Mouse (Mus musculus): ENCODE results near the gene Fuk. TPM values are rescaled to one million over a fixed set of nuclear protein-coding genes. Genes with fewer than 3 reads are reported as not detected.
"Not testable (repeated sequence)": the region's sequence is repeated elsewhere in the genome, so short reads cannot be mapped to it uniquely, and the experiment has no call there.

Fuk gene
- polyA plus RNA-seq, 1 experiment from 2014 or later = 2.2 TPM

DNA sequence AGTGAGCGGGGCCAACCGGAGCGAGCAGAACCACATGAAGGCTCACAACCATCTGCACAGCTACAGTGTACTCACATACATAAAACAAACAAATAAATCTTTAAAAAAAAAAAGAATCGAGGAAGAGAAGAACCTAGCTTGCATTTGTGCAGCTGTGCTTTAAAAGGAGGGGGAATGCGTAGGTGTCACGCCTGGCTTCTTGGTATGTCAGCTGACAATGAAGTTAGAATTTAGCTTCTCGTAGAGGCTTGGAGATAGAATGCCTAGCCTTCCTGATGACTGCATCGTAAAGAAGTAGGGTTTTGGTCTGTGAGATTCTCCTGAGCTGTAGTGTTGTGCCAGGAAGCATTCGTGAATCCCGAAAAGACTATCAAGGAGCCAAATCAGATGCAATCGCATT is 15.7 kb upstream of the Fuk start:
- H3K4me3 ChIP-seq (ENCODE audit: low read depth, low read length) = no peak overlapping the region
- WGBS (ENCODE audit: insufficient replicate concordance) = 83% methylated on average over 11 of the region's 11 CpGs
- no peak overlapping the region for H3K27ac ChIP-seq (ENCODE audit: low read depth)
- no peaks in the 10 kb centered on the region for H3K36me3 ChIP-seq (replicated peaks; ENCODE audit: insufficient read depth, low read length)
- no peaks in the 10 kb centered on the region for H3K9me3 ChIP-seq (ENCODE audit: low read length)
- TF ChIP-seq EP300 (IDR thresholded peaks at IDR 0.05; ENCODE audit: low read depth) (no peak), CTCF (IDR thresholded peaks at IDR 0.05; ENCODE audit: low read depth) (no peak)
- DNase-seq = no peak
- H3K4me2 ChIP-seq (ENCODE audit: low read depth, low read length) = no peak overlapping the region
- ATAC-seq = no peak
- peaks cover 28% of the 10 kb centered on the region for H3K4me1 ChIP-seq (ENCODE audit: insufficient read depth)
- H3K27me3 ChIP-seq (ENCODE audit: insufficient read depth, low read length) = no peaks in the 10 kb centered on the region
- H3K9ac ChIP-seq (replicated peaks) = no peak overlapping the region

DNA sequence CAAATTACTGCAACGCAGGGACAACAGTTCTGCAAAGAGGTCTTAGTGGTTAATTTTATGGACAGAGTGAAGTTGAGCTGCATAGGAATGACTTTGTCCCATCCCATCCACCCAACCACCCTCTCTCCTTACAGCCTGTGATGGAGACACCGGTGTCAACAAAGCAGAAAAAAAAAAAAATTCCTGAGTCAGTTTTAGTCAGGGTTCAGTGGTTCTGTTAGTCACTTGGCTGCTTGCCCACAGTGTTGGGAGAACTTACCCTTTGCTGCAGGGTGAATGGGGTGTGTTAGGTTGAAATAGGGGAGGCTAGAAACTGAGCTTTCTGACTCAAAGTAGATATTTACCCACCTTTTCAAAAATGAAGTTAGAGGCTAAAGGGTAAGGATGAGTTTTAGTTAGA is 15.1 kb upstream of the Fuk start:
- Histone ChIP-seq H3K9me3 (ENCODE audit: low read length) (no peaks in the 10 kb centered on the region), H3K4me2 (ENCODE audit: low read depth, low read length) (no peak overlapping the region), H3K9ac (replicated peaks) (no peak overlapping the region), H3K36me3 (replicated peaks; ENCODE audit: insufficient read depth, low read length) (no peaks in the 10 kb centered on the region), H3K27ac (ENCODE audit: low read depth) (no peak overlapping the region), H3K4me3 (ENCODE audit: low read depth, low read length) (no peak overlapping the region), H3K27me3 (ENCODE audit: insufficient read depth, low read length) (no peaks in the 10 kb centered on the region), H3K4me1 (ENCODE audit: insufficient read depth) (peaks cover 28% of the 10 kb centered on the region)
- ATAC-seq (no peak), DNase-seq (peak; percentile 57)
- 39% methylated on average over 2 of the region's 2 CpGs for WGBS (ENCODE audit: insufficient replicate concordance)
- no peak for TF ChIP-seq EP300 (IDR thresholded peaks at IDR 0.05; ENCODE audit: low read depth)
- TF ChIP-seq CTCF (IDR thresholded peaks at IDR 0.05; ENCODE audit: low read depth) = no peak

DNA sequence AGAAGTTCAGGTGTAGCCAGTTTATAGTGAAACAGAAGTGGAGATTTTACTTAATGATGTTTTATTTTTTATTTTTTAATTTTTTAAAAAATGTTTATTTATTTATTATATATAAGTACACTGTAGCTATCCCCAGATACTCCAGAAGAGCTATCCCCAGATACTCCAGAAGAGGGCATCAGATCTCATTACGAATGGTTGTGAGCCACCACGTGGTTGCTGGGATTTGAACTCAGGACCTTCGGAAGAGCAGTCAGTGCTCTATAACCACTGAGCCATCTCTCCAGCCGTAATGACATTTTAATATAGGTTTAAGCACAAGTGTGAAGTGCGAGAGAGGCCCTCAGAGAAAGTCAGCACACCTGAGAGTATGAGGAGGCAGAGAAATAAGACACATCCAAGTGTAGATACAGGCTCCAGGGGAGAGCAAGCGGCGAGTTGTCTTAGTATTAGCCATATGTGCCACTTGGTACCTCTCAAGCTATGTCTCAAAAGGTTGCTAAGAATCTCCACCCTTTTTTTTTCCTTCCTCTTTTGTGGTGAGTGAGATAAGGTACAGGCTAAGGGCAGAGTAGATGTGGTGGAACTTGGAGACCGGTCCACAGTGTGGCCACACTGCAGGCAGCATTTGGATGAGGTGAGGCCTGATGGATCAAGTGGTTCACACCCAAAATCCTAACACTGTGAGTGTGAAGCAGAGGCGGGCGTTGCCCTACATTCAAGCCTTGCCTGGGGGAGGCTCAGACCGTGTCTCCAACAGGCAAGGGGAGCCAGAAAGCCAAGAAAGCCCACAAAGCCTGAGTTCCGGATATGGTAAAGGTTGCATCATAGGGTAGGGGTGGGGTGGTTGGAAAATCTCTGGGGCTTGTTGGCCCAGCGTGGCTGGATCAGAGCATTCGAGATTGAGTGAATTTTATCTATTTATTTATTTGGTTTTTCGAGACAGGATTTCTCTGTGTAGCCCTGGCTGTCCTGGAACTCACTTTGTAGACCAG is 9.6 kb upstream of the Fuk start:
- TF ChIP-seq EP300 (IDR thresholded peaks at IDR 0.05; ENCODE audit: low read depth) (no peak), CTCF (IDR thresholded peaks at IDR 0.05; ENCODE audit: low read depth) (peak; percentile 41)
- Histone ChIP-seq H3K4me1 (ENCODE audit: insufficient read depth) (0 out of 2 replicates have a peak, but pooled peaks cover 4% of the 10 kb centered on the region), H3K9ac (replicated peaks) (no peak overlapping the region), H3K27ac (ENCODE audit: low read depth) (peak overlapping the region; percentile 49), H3K9me3 (ENCODE audit: low read length) (no peaks in the 10 kb centered on the region), H3K36me3 (replicated peaks; ENCODE audit: insufficient read depth, low read length) (no peaks in the 10 kb centered on the region), H3K4me2 (ENCODE audit: low read depth, low read length) (peak overlapping the region; percentile 10; the same call in 1 of the 2 replicates), H3K4me3 (ENCODE audit: low read depth, low read length) (no peak overlapping the region), H3K27me3 (ENCODE audit: insufficient read depth, low read length) (no peaks in the 10 kb centered on the region)
- ATAC-seq (peak; percentile 70), DNase-seq (no peak)
- 53% methylated on average over 15 of the region's 15 CpGs for WGBS (ENCODE audit: insufficient replicate concordance)

DNA sequence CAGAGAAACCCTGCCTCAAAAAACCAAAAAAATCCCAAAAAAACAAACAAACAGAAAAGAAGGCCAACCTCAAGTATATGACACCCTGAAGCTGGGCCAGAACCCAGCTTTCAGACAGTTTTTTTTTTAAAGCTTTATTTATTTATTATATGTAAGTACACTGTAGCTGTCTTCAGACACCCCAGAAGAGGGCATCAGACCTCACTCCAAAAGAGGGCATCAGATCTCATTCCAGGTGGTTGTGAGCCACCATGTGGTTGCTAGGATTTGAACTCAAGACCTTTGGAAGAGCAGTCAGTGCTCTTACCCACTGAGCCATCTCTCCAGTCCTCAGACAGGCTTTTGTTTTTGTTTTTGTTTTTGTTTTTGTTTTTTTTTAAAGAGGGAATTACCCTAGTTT is 7.6 kb upstream of the Fuk start:
- not testable (repeated sequence) for DNase-seq; H3K9ac ChIP-seq (replicated peaks); H3K4me3 ChIP-seq (ENCODE audit: low read depth, low read length); H3K36me3 ChIP-seq (replicated peaks; ENCODE audit: insufficient read depth, low read length); H3K9me3 ChIP-seq (ENCODE audit: low read length); H3K27me3 ChIP-seq (ENCODE audit: insufficient read depth, low read length); H3K4me2 ChIP-seq (ENCODE audit: low read depth, low read length); H3K27ac ChIP-seq (ENCODE audit: low read depth); H3K4me1 ChIP-seq (ENCODE audit: insufficient read depth); ATAC-seq
- TF ChIP-seq CTCF (IDR thresholded peaks at IDR 0.05; ENCODE audit: low read depth) = peak; percentile 18; the same call in 1 of the 2 replicates

DNA sequence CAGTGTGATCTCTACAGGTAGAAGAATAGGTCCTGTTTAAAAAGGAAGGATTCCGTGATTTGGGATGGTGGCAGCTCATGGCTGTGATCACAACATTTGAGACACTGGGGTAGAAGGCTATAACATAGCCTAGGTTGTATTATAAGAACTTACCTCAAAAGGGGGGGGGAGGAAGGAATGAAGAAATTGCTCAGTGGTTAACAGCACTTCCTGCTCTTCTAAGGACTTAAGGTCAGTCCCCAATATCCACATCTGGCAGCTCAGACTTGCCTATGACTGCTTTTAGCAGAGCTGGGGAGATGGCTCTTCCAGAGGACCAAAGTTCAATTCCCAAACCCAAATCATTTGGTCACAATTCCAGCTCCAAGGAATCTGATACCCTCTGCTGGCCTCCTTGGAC is 4.4 kb upstream of the Fuk start:
- Histone ChIP-seq H3K27ac (ENCODE audit: low read depth) (no peak overlapping the region), H3K4me2 (ENCODE audit: low read depth, low read length) (no peak overlapping the region), H3K9me3 (ENCODE audit: low read length) (no peaks in the 10 kb centered on the region), H3K9ac (replicated peaks) (no peak overlapping the region), H3K4me3 (ENCODE audit: low read depth, low read length) (no peak overlapping the region), H3K27me3 (ENCODE audit: insufficient read depth, low read length) (no peaks in the 10 kb centered on the region), H3K36me3 (replicated peaks; ENCODE audit: insufficient read depth, low read length) (no peaks in the 10 kb centered on the region), H3K4me1 (ENCODE audit: insufficient read depth) (peaks cover 4% of the 10 kb centered on the region; the same call in 1 of the 2 replicates)
- TF ChIP-seq CTCF (IDR thresholded peaks at IDR 0.05; ENCODE audit: low read depth) = no peak
- TF ChIP-seq EP300 (IDR thresholded peaks at IDR 0.05; ENCODE audit: low read depth) = no peak
- ATAC-seq = no peak
- DNase-seq = no peak
- WGBS (ENCODE audit: insufficient replicate concordance) = 78% methylated on average over 1 of the region's 1 CpGs

DNA sequence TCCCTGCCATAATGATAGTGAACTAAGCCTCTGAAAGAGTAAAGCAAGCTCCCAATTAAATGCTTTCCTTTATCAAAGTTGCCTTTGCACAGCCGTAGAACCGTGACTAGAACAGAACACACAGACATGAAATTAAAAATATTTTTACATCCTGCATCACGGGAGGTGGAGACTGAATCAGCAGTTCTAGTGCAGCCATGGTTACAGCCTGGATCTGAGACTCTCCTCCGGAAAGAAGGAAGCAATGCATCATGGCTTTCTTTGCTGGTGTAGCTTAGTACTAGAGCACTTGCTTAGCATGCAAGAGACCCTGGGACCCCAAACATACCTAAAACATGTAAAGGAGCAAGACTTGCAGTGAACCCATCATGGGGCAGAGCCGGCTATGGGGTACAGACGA is 3.1 kb upstream of the Fuk start:
- 78% methylated on average over 6 of the region's 6 CpGs for WGBS (ENCODE audit: insufficient replicate concordance)
- H3K27me3 ChIP-seq (ENCODE audit: insufficient read depth, low read length) = no peaks in the 10 kb centered on the region
- TF ChIP-seq EP300 (IDR thresholded peaks at IDR 0.05; ENCODE audit: low read depth) (no peak), CTCF (IDR thresholded peaks at IDR 0.05; ENCODE audit: low read depth) (no peak)
- H3K27ac ChIP-seq (ENCODE audit: low read depth) = no peak overlapping the region
- H3K4me2 ChIP-seq (ENCODE audit: low read depth, low read length) = no peak overlapping the region
- H3K9me3 ChIP-seq (ENCODE audit: low read length) = no peaks in the 10 kb centered on the region
- H3K4me3 ChIP-seq (ENCODE audit: low read depth, low read length) = no peak overlapping the region
- no peaks in the 10 kb centered on the region for H3K36me3 ChIP-seq (replicated peaks; ENCODE audit: insufficient read depth, low read length)
- DNase-seq = no peak
- H3K4me1 ChIP-seq (ENCODE audit: insufficient read depth) = peaks cover 9% of the 10 kb centered on the region; the same call in 1 of the 2 replicates
- ATAC-seq = no peak
- H3K9ac ChIP-seq (replicated peaks) = no peak overlapping the region

Measured in liver, postnatal 0 days (tissue).